Mouse (Mus musculus) heart, embryonic 10.5 days (tissue): ENCODE results near the gene Stk39. TPM values are rescaled to one million over a fixed set of nuclear protein-coding genes. Genes with fewer than 3 reads are reported as not detected.
"Not testable (repeated sequence)": the region's sequence is repeated elsewhere in the genome, so short reads cannot be mapped to it uniquely, and the experiment has no call there.

ENCODE experiments used
- DNase-seq: peaks from one replicate; pipeline ENCODE4 v3.0.0-alpha.2; 2017; ENCODE audit warnings: low spot score
- H3K27ac ChIP-seq: fragments of 300-500 bp; sonication (generic); 2 replicates; pipeline ENCODE4 v1.5.1; 2016; ENCODE audit warnings: mild to moderate bottlenecking
- H3K27me3 ChIP-seq: fragments of 300-500 bp; sonication (generic); 2 replicates; pipeline ENCODE4 v1.6.1; 2016; ENCODE audit warnings: mild to moderate bottlenecking; ENCODE audit not compliant: poor library complexity, insufficient read depth, severe bottlenecking
- H3K36me3 ChIP-seq: fragments of 300-500 bp; sonication (generic); 2 replicates; pipeline ENCODE4 v1.6.1; 2016; ENCODE audit warnings: mild to moderate bottlenecking, moderate library complexity
- H3K4me1 ChIP-seq: fragments of 300-500 bp; sonication (generic); 2 replicates; pipeline ENCODE4 v1.6.1; 2016; ENCODE audit warnings: mild to moderate bottlenecking
- H3K4me3 ChIP-seq: fragments of 300-500 bp; sonication (generic); 2 replicates; pipeline ENCODE4 v1.5.1; 2016; ENCODE audit warnings: mild to moderate bottlenecking, moderate library complexity
- H3K9me3 ChIP-seq: fragments of 300-500 bp; sonication (generic); 2 replicates; pipeline ENCODE4 v1.6.1; 2016; ENCODE audit warnings: mild to moderate bottlenecking, moderate library complexity
- WGBS: fragments of 180-500 bp; shearing (Covaris S2); methylation state at CpG from one replicate; pipeline ENCODE4 v1.1.7; 2016; 5-methylcytosine and 5-hydroxymethylcytosine counted together
- polyA plus RNA-seq: library from polyadenylated mRNA; unstranded; fragments of >200 nt; fragmentation: Nextera tagmentation; extraction: Ambion mirVana; gene quantifications from 2 replicates; pipeline ENCODE4 v1.2.1, GENCODE M21; 2016

Gene Stk39
- polyA plus RNA-seq, 1 experiment from 2014 or later, result 45.2 TPM

- whole genome bisulfite sequencing, result 52% methylated on average over 3 of the region's 3 CpGs
- H3K27ac ChIP-seq, result no peak overlapping the region
These were observed 225.8 kb downstream of the Stk39 start for GRCm38 (mm10) chr2:68246284-68246683.

GRCm38 (mm10) chr2:68244556-68244955 lies 227.5 kb downstream of the Stk39 start:
- 68% methylated on average over 1 of the region's 1 CpGs for WGBS
- Histone ChIP-seq H3K4me3 (no peak overlapping the region), H3K27me3 (no peaks in the 10 kb centered on the region), H3K36me3 (peaks cover 27% of the 10 kb centered on the region), H3K4me1 (peaks cover 21% of the 10 kb centered on the region), H3K9me3 (no peaks in the 10 kb centered on the region), H3K27ac (peak overlapping the region; percentile 29; the same call in 1 of the 2 replicates)
- no peak for DNase-seq

More at GRCm38 (mm10) chr2:68246284-68246683, 225.8 kb downstream of the Stk39 start:
- no peaks in the 10 kb centered on the region for H3K9me3 ChIP-seq
- peaks cover 27% of the 10 kb centered on the region for H3K36me3 ChIP-seq
- H3K27me3 ChIP-seq, result no peaks in the 10 kb centered on the region
- H3K4me3 ChIP-seq, result no peak overlapping the region
- H3K4me1 ChIP-seq, result peaks cover 27% of the 10 kb centered on the region
- no peak for DNase-seq

GRCm38 (mm10) chr2:68243879-68244553 lies 228.1 kb downstream of the Stk39 start:
- H3K27ac ChIP-seq, result peak overlapping the region; percentile 22; the same call in 1 of the 2 replicates
- 50% methylated on average over 12 of the region's 12 CpGs for WGBS
- no peaks in the 10 kb centered on the region for H3K9me3 ChIP-seq
- peaks cover 20% of the 10 kb centered on the region for H3K4me1 ChIP-seq
- no peak overlapping the region for H3K4me3 ChIP-seq
- no peak for DNase-seq
- H3K36me3 ChIP-seq, result peaks cover 24% of the 10 kb centered on the region
- no peaks in the 10 kb centered on the region for H3K27me3 ChIP-seq

GRCm38 (mm10) chr2:68243273-68243672 lies 228.8 kb downstream of the Stk39 start:
- Histone ChIP-seq H3K36me3 (peaks cover 21% of the 10 kb centered on the region), H3K27me3 (no peaks in the 10 kb centered on the region), H3K27ac (no peak overlapping the region), H3K4me1 (peaks cover 20% of the 10 kb centered on the region), H3K4me3 (no peak overlapping the region), H3K9me3 (no peaks in the 10 kb centered on the region)
- DNase-seq, result no peak
- 84% methylated on average over 3 of the region's 3 CpGs for WGBS

- Histone ChIP-seq H3K4me1 (peaks cover 20% of the 10 kb centered on the region), H3K4me3 (no peak overlapping the region), H3K27ac (no peak overlapping the region), H3K9me3 (no peaks in the 10 kb centered on the region), H3K27me3 (no peaks in the 10 kb centered on the region), H3K36me3 (peaks cover 13% of the 10 kb centered on the region; the same call in 1 of the 2 replicates)
- WGBS, result 85% methylated on average over 3 of the region's 3 CpGs
- no peak for DNase-seq
These were observed 230.0 kb downstream of the Stk39 start for GRCm38 (mm10) chr2:68242069-68242468.

GRCm38 (mm10) chr2:68241640-68242039 lies 230.4 kb downstream of the Stk39 start:
- no peak overlapping the region for H3K4me3 ChIP-seq
- H3K27me3 ChIP-seq, result no peaks in the 10 kb centered on the region
- 85% methylated on average over 1 of the region's 1 CpGs for whole genome bisulfite sequencing
- H3K27ac ChIP-seq, result no peak overlapping the region
- peaks cover 20% of the 10 kb centered on the region for H3K4me1 ChIP-seq
- H3K36me3 ChIP-seq, result peaks cover 13% of the 10 kb centered on the region; the same call in 1 of the 2 replicates
- no peak for DNase-seq
- no peaks in the 10 kb centered on the region for H3K9me3 ChIP-seq

GRCm38 (mm10) chr2:68239415-68239814 lies 232.7 kb downstream of the Stk39 start:
- not testable (repeated sequence) for H3K27me3 ChIP-seq, H3K27ac ChIP-seq, H3K4me3 ChIP-seq, DNase-seq, H3K9me3 ChIP-seq
- 61% methylated on average over 4 of the region's 4 CpGs for WGBS
- H3K36me3 ChIP-seq, result peaks cover 13% of the 10 kb centered on the region; the same call in 1 of the 2 replicates
- H3K4me1 ChIP-seq, result peaks cover 10% of the 10 kb centered on the region

GRCm38 (mm10) chr2:68232929-68233328 lies 239.1 kb downstream of the Stk39 start:
- Histone ChIP-seq H3K4me1 (0 out of 2 replicates have a peak, but pooled peaks cover 3% of the 10 kb centered on the region), H3K36me3 (peaks cover 3% of the 10 kb centered on the region; the same call in 1 of the 2 replicates), H3K27ac (no peak overlapping the region), H3K9me3 (no peaks in the 10 kb centered on the region), H3K27me3 (no peaks in the 10 kb centered on the region), H3K4me3 (no peak overlapping the region)
- WGBS, result 89% methylated on average over 5 of the region's 5 CpGs
- DNase-seq, result no peak

- Histone ChIP-seq H3K9me3 (no peaks in the 10 kb centered on the region), H3K36me3 (peaks cover 7% of the 10 kb centered on the region; the same call in 1 of the 2 replicates), H3K27ac (no peak overlapping the region), H3K27me3 (no peaks in the 10 kb centered on the region), H3K4me1 (0 out of 2 replicates have a peak, but pooled peaks cover 3% of the 10 kb centered on the region), H3K4me3 (no peak overlapping the region)
- 81% methylated on average over 2 of the region's 2 CpGs for WGBS
- no peak for DNase-seq
These were observed 242.2 kb downstream of the Stk39 start for GRCm38 (mm10) chr2:68229872-68230271.

GRCm38 (mm10) chr2:68229081-68229480 lies 243.0 kb downstream of the Stk39 start:
- no peak for DNase-seq
- Histone ChIP-seq H3K9me3 (no peaks in the 10 kb centered on the region), H3K4me3 (no peak overlapping the region), H3K27ac (no peak overlapping the region), H3K4me1 (peaks cover 3% of the 10 kb centered on the region; the same call in 1 of the 2 replicates), H3K36me3 (peaks cover 7% of the 10 kb centered on the region; the same call in 1 of the 2 replicates), H3K27me3 (no peaks in the 10 kb centered on the region)
- WGBS, result 77% methylated on average over 2 of the region's 2 CpGs

- no peaks in the 10 kb centered on the region for H3K27me3 ChIP-seq
- H3K9me3 ChIP-seq, result no peaks in the 10 kb centered on the region
- peaks cover 18% of the 10 kb centered on the region for H3K36me3 ChIP-seq
- H3K4me1 ChIP-seq, result peaks cover 29% of the 10 kb centered on the region
- H3K4me3 ChIP-seq, result no peak overlapping the region
- H3K27ac ChIP-seq, result no peak overlapping the region
- no peak for DNase-seq
- WGBS, result 61% methylated on average over 5 of the region's 5 CpGs
These were observed 249.7 kb downstream of the Stk39 start for GRCm38 (mm10) chr2:68222227-68222873.

GRCm38 (mm10) chr2:68221226-68221625 lies 250.8 kb downstream of the Stk39 start:
- peaks cover 14% of the 10 kb centered on the region for H3K36me3 ChIP-seq
- 58% methylated on average over 4 of the region's 4 CpGs for WGBS
- no peak overlapping the region for H3K27ac ChIP-seq
- H3K4me1 ChIP-seq, result peaks cover 29% of the 10 kb centered on the region
- H3K4me3 ChIP-seq, result no peak overlapping the region
- H3K9me3 ChIP-seq, result no peaks in the 10 kb centered on the region
- DNase-seq, result no peak
- no peaks in the 10 kb centered on the region for H3K27me3 ChIP-seq

- no peak overlapping the region for H3K27ac ChIP-seq
- no peaks in the 10 kb centered on the region for H3K27me3 ChIP-seq
These were observed 252.2 kb downstream of the Stk39 start for GRCm38 (mm10) chr2:68219823-68220222.

More at GRCm38 (mm10) chr2:68219823-68220222, 252.2 kb downstream of the Stk39 start:
- H3K4me1 ChIP-seq, result peaks cover 30% of the 10 kb centered on the region
- no peak for DNase-seq
- no peaks in the 10 kb centered on the region for H3K9me3 ChIP-seq
- H3K4me3 ChIP-seq, result no peak overlapping the region
- WGBS, result 86% methylated on average over 4 of the region's 4 CpGs
- peaks cover 14% of the 10 kb centered on the region for H3K36me3 ChIP-seq
